Mouse (Mus musculus): ENCODE results near the gene Med18.
"Not testable (repeated sequence)": the region's sequence is repeated elsewhere in the genome, so short reads cannot be mapped to it uniquely, and the experiment has no call there.

Gene Med18

DNA sequence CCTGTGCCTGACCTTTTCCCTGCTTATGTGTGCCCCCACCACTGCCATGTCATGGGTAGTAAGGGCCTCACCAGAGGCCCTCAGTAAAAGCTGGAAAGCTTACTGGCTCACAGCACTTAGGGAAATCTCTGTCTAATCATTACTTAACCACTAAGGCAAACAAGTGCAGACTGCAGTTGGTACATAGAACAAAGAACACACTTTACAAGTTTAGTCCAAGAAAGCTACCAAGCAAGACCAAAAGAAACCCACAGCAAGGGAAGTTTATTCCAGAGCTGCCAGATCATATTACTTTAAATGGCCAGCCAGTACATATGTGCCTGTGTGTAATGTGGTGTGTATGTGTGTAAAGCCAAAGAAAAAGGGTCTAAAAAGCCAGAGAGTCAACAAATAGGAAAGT lies 47.8 kb downstream of the Med18 start:
- DNase-seq: no peak

DNA sequence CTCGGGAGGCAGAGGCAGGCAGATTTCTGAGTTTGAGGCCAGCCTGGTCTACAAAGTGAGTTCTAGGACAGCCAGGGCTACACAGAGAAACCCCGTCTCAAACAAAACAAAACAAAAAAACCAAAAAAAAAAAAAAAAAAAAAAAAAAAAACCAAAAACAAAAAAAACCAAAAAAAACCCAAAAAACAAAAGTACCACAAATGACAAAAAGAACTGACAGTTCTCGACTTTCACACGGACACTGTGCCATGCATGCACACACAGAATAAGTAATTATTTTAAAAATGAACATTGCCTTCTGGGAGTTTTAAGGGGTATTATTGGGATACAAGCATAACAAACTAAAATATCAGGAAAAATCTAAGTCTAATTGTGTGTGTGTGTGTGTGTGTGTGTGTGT lies 50.5 kb downstream of the Med18 start:
- not testable (repeated sequence) for DNase-seq

DNA sequence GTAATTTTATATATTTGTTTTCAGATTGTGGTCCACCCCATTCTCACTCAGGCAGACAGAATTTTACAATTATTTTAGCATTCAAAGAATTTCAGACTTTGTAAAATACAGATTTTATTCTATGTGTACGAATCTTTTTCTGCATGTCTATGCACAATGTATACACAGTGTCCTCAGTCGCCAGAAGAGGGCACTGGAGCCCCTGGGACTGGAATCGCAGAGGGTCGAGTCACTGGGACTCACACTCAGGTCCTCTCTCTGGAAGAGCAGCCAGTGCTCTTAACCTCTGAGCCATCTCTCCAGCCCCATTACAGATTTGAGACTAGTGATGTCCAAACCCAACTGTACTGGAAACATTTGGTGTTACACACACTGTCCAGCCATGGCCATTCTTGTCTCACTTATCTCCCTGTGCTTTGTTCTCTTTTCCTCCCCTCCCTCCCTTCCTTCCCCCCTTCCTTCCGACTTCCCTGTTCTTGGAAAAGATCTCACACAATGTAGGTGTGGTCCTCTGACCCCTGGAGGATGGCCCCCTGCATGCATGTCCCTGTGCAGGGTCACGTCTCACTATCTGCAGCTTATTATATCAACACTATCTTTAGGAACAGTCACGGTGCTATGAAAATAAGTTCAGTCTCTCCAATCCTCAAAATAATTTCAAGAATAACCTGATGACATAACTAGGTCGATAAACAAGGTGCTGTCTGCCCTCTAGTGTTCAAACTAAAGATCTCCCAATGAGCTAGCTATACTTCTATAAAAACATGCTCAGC lies 52.2 kb downstream of the Med18 start:
- peak; percentile 24 for DNase-seq

DNA sequence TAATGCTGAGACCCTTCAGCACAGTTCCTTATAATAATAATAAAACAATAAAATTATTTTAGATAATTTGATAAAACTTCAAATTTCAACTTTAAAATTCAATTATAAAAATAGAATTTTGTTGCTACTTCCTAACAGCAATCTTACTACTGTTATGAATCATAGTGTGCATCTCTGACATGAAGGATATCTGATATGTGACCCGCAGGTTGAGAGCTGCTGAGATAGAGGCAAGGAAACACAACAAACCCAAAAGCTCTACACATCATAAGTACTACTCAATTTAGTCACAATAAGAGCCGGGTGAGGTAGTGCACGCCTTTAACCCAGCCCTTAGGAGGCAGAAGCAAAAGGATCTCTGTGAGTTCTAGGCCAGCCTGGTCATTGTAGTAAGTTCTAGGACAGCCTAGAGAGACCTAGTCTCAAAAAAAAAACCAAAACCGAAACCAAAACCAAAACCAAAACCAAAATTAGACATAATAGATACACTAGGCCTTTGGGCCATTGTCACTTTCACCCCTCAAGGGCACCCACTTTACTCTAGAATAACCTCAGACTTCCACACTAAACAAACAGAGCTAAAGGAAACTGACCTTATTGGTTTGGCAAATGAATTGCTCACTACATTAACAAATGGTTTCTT lies 54.0 kb downstream of the Med18 start:
- DNase-seq: no peak

All from embryo, embryonic 11 days (tissue).